Mouse (Mus musculus) midbrain, embryonic 15.5 days (tissue): ENCODE data around the gene Ifi204. TPM values are rescaled to one million over a fixed set of nuclear protein-coding genes. Genes with fewer than 3 reads are reported as not detected.
"Not testable (repeated sequence)": the region's sequence is repeated elsewhere in the genome, so short reads cannot be mapped to it uniquely, and the experiment has no call there.

Experiments used
- ATAC-seq: fragments of 200-750 bp; cut with Nextera tagmentation; replicated peaks from 2 replicates; pipeline ENCODE4 v1.8.0; 2017; ENCODE audit warnings: moderate TSS enrichment
- H3K27ac ChIP-seq: fragments of 300-500 bp; sonication (generic); 2 replicates; pipeline ENCODE4 v1.5.1; 2015; ENCODE audit warnings: mild to moderate bottlenecking, inconsistent platforms
- H3K27me3 ChIP-seq: fragments of 300-500 bp; sonication (generic); replicated peaks from 2 replicates; pipeline ENCODE4 v1.6.1; 2015; ENCODE audit warnings: inconsistent platforms
- H3K36me3 ChIP-seq: fragments of 300-500 bp; sonication (generic); replicated peaks from 2 replicates; pipeline ENCODE4 v1.6.1; 2015; ENCODE audit warnings: inconsistent platforms
- H3K4me1 ChIP-seq: fragments of 300-500 bp; sonication (generic); 2 replicates; pipeline ENCODE4 v1.6.1; 2015; ENCODE audit warnings: inconsistent platforms
- H3K4me2 ChIP-seq: fragments of 300-500 bp; sonication (generic); 2 replicates; pipeline ENCODE4 v1.6.1; 2015; ENCODE audit warnings: inconsistent platforms, mild to moderate bottlenecking, moderate library complexity
- H3K4me3 ChIP-seq: fragments of 300-500 bp; sonication (generic); 2 replicates; pipeline ENCODE4 v1.5.1; 2015; ENCODE audit warnings: mild to moderate bottlenecking, inconsistent platforms
- H3K9ac ChIP-seq: fragments of 300-500 bp; sonication (generic); 2 replicates; pipeline ENCODE4 v1.6.1; 2015; ENCODE audit warnings: mild to moderate bottlenecking, inconsistent platforms
- H3K9me3 ChIP-seq: fragments of 300-500 bp; sonication (generic); 2 replicates; pipeline ENCODE4 v1.6.1; 2016; ENCODE audit warnings: inconsistent platforms
- WGBS: fragments of 180-500 bp; shearing (Covaris S2); methylation state at CpG from one replicate; pipeline ENCODE4 v1.1.7; 2015; ENCODE audit warnings: mixed read lengths; 5-methylcytosine and 5-hydroxymethylcytosine counted together
- polyA plus RNA-seq: library from polyadenylated mRNA; unstranded; fragments of >200 nt; fragmentation: Nextera tagmentation; extraction: Ambion mirVana; gene quantifications from 2 replicates; pipeline ENCODE4 v1.2.1, GENCODE M21; 2015

The Ifi204 gene
- 0.90 and 1.1 TPM in 2 replicates for polyA plus RNA-seq

DNA sequence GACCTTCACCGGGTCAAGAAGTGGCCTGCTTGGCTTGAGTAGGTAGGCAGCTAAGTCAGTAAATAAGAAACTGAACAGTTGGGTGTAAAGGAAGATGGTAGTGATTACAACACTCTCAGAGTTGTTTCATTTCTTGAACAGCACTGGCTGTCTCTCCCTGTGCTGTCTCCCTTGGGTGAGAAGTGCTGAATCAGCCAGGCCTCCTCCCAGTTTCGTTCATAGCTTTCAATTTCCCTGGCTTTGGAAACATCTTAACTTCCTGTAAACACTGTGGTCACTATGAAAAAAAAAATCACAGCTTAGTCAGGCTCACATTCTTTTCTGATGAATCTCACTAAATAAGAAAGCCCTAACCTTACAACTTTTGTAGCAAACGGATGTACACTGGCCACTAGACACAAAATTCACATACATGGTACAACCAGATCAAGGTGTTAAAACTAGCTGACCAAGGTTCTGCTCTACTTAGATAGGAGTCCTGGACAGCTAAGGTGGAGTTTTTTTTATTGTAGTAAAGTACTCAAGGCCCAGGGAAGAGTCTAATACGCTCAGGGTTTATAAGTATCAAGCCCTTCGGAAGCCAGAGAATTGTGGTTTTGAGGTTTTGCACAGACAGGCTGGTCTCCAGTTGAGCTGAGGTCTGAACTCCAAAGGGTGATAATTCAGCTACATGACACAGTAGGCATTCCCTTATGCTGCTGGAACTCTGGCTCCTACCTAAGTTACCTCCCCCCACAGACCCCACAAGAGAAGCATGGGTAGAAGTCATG, at the start of gene Ifi204:
TSS of gene Ifi204 (minus strand) at position 96 of the 770 bp plus-strand sequence.
- WGBS: 86% methylated on average over 5 of the region's 5 CpGs
- H3K27ac ChIP-seq, H3K4me3 ChIP-seq, H3K4me1 ChIP-seq, ATAC-seq, H3K4me2 ChIP-seq, H3K27me3 ChIP-seq, H3K9me3 ChIP-seq, H3K36me3 ChIP-seq, H3K9ac ChIP-seq: not testable (repeated sequence)

DNA sequence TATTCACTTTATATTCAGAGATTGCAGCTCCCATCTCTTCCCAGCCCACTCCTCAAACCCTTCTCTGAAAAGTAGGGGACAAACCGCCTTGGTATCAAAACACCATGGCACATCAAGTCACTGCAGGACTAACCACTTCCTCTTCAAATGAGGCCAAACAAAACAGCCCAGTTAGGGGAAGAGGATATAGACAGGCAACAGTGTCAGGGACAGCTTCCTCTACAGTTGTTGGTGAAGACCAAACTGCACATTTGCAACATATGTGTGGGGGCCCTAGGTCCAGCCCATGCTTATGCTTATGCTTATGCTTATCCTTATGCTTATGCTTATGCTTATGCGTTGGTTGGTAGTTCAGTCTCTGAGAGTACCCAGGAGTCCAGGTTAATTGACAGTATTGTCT, 42.6 kb upstream of the Ifi204 start:
- not testable (repeated sequence) for H3K9me3 ChIP-seq, H3K4me2 ChIP-seq, H3K27me3 ChIP-seq, H3K9ac ChIP-seq, H3K4me3 ChIP-seq, H3K36me3 ChIP-seq, H3K27ac ChIP-seq, ATAC-seq, H3K4me1 ChIP-seq
- 93% methylated on average over 2 of the region's 2 CpGs for WGBS

DNA sequence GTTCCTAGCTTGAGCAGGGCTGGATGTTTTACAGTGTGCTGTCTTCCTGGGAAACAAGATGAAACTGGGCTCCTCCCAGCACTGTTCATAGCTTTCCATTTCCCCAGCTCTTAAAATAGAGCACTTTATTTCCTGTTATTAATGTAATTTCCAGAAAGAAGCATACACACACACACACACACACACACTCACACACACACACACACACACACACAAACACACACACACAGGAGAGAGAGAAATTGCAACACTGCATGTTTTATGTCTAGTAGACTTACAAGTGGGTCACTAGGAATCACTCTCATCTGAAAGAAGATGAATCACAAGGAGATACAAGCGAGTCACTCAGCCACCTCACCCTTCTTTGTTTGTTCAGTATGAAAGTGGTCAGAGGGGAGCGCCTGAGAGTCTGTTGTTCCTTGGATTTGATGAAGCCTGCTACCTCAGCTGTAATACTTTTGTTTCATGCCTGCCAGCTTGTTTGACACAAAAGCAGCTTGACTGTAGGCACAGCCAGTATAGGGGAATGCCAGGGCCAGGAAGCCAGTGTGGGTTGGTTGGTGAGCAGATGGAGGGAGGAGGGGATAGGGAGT, 36.0 kb upstream of the Ifi204 start:
- H3K27ac ChIP-seq, H3K36me3 ChIP-seq, ATAC-seq, H3K4me2 ChIP-seq, H3K27me3 ChIP-seq, H3K9me3 ChIP-seq, H3K4me3 ChIP-seq, H3K9ac ChIP-seq, H3K4me1 ChIP-seq: not testable (repeated sequence)
- WGBS: 53% methylated on average over 2 of the region's 2 CpGs

DNA sequence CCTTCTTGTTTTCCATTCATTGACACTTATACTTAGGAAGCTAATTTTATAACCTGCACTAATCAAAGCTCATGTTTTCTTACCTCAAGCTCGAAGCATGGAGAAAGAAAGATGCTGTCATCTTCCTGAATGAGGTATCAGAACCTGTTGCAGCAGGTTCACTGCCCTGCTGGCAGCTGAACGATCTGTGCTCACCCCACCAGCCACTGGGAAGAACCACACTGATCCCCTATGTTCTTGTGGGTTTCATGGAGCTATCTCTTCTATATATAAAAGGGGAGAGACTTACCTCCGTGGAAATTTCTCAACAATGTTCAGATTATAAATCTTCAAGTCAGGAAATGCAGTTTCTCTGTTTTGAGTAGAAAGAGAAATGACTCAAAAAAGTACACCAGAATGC, 35.5 kb upstream of the Ifi204 start:
- H3K4me3 ChIP-seq, H3K9me3 ChIP-seq, H3K27ac ChIP-seq, H3K4me2 ChIP-seq, H3K36me3 ChIP-seq, H3K9ac ChIP-seq, ATAC-seq, H3K27me3 ChIP-seq, H3K4me1 ChIP-seq: not testable (repeated sequence)
- 81% methylated on average over 3 of the region's 3 CpGs for WGBS

DNA sequence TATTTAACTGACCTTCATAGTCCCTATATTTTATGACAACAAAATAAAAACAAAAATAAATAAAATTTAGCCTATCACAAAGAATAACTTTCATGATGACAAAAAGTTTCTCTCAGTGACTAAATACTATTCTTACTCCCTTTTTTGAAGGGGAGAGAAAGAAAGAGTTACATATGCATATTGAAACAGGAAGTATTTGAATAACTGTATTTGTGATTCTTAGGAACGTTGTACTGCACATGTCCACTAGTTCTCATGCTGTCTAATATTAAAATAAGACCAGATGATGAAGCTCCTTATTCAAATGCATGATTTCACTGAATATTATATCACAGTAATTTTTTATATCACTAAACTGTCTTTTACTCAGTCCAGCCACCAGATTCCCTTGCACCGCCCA, 35.0 kb upstream of the Ifi204 start:
- 90% methylated on average over 2 of the region's 2 CpGs for WGBS

DNA sequence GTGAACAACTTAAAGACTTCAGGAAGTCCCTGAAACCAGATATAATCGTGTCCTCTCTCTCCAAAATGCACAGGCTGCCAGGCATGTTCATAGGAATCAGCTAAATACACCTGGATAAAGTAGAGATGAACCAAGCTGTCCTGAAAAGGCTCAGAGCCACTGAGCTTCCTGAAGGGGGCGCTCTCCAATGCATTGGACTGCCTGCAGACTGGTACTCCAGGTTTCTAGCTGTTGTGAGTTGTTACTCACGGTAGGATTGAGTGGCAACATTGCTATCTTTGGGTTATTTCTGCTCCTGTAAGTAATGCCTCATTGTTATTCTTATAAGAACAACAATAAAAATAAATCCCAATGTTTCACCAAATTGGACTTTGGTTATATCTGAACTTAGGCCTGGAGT, 6.7 kb upstream of the Ifi204 start:
- 52% methylated on average over 3 of the region's 3 CpGs for WGBS

More for the DNA sequence above, 35.0 kb upstream of the Ifi204 start:
- not testable (repeated sequence) for H3K9me3 ChIP-seq, H3K9ac ChIP-seq, ATAC-seq, H3K4me3 ChIP-seq, H3K36me3 ChIP-seq, H3K4me2 ChIP-seq, H3K27ac ChIP-seq, H3K27me3 ChIP-seq, H3K4me1 ChIP-seq

DNA sequence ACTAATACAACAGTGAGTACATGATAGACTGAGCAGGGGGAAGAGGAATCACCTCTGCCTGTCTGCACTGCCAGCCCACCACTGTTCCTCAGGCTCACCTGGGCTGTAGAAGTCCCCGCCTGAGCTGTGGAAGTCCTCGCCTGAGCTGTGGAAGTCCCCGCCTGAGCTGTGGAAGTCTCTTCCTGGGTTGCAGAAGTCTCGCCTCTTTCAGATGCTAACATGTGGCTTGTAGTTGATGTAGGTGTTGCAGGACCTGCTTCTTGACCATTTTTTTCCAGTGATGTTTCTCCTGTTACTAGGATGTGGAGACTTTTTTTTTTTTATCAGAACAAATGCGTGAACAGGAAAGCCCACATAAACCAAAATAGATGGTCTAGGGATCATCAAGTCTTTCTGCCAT, 6.7 kb downstream of the Ifi204 start:
- H3K36me3 ChIP-seq, H3K9ac ChIP-seq, ATAC-seq, H3K4me2 ChIP-seq, H3K27me3 ChIP-seq, H3K4me3 ChIP-seq, H3K9me3 ChIP-seq, H3K4me1 ChIP-seq, H3K27ac ChIP-seq: not testable (repeated sequence)
- WGBS: 87% methylated on average over 5 of the region's 5 CpGs

More for the DNA sequence above, 6.7 kb upstream of the Ifi204 start:
- H3K36me3 ChIP-seq, H3K27me3 ChIP-seq, H3K27ac ChIP-seq, H3K9me3 ChIP-seq, H3K4me1 ChIP-seq, H3K4me2 ChIP-seq, H3K4me3 ChIP-seq, ATAC-seq, H3K9ac ChIP-seq: not testable (repeated sequence)

DNA sequence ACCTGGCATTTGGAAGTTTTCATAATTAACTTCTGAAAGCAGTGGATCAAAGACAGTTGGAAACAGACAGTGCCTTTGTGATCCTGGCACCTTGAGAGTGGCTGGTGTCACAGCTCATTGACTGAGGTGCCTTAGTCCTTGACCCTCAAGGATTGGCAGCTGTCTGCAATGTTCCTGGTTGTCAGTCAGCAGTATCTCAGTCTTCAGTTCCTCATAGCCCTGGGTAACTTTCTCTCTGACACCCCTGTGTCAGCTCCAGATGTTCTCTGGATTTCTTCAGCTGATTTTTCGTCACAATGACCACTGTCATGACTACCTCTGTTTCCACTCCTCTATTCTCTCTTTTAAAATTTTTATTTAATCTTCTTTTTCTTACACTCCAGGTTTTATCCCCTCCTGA, 24.5 kb downstream of the Ifi204 start:
- H3K9me3 ChIP-seq: no peaks in the 10 kb centered on the region
- H3K27ac ChIP-seq: no peak overlapping the region
- no peak for ATAC-seq
- H3K4me3 ChIP-seq: no peak overlapping the region
- no peaks in the 10 kb centered on the region for H3K27me3 ChIP-seq
- no peaks in the 10 kb centered on the region for H3K4me1 ChIP-seq
- no peak overlapping the region for H3K4me2 ChIP-seq
- H3K9ac ChIP-seq: no peak overlapping the region
- no peaks in the 10 kb centered on the region for H3K36me3 ChIP-seq
- 92% methylated on average over 1 of the region's 1 CpGs for WGBS

DNA sequence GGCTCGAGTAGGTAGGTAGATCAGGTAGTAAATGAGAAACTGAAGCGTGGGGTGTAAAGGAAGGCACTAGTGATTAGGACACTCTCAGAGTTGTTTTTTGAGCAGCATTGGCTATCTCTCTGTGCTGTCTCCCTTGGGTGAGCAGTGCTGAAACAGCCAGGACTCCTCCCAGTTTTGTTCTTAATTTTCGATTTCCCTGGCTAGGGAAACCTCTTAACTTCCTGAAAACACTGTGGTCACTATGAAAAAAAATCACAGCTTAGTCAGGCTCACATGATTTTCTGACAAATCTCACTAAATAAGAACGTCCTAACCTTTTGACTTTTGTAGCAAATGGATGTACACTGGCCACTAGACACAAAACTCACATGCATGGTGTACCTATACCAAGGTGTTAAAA, 25.1 kb downstream of the Ifi204 start, which contains the start of gene Ifi207:
TSS of gene Ifi207 (minus strand) at position 92 of the 400 bp plus-strand sequence.
- no peaks in the 10 kb centered on the region for H3K4me1 ChIP-seq
- no peak within 1 kb of the TSS for H3K4me2 ChIP-seq
- H3K27me3 ChIP-seq: no peaks in the 10 kb centered on the region
- H3K4me3 ChIP-seq: no peak within 1 kb of the TSS
- ATAC-seq: no peak
- 82% methylated on average over 4 of the region's 4 CpGs for WGBS
- no peaks in the 10 kb centered on the region for H3K36me3 ChIP-seq
- H3K9ac ChIP-seq: no peak within 1 kb of the TSS
- H3K27ac ChIP-seq: no peak within 1 kb of the TSS
- H3K9me3 ChIP-seq: no peaks in the 10 kb centered on the region

DNA sequence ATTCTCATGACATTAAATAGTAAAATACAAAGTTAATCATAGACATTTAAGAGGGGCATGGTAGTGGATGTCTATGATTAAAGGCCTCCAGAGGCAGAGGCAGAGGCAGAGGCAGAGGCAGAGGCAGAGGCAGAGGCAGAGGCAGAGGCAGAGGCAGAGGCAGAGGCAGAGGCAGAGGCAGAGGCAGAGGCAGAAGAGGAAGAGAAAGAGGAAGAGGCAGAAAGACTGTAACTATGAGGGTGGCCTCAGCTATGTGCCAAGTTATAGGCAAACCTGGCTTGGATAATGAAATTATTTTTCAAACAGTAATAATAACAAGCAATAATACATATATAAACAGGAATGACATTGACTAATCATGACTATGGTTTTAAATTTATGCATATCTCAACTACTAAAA, 26.2 kb downstream of the Ifi204 start:
- Histone ChIP-seq H3K4me1 (no peaks in the 10 kb centered on the region), H3K4me3 (no peak overlapping the region), H3K4me2 (no peak overlapping the region), H3K9ac (no peak overlapping the region), H3K27ac (no peak overlapping the region), H3K36me3 (no peaks in the 10 kb centered on the region), H3K27me3 (no peaks in the 10 kb centered on the region), H3K9me3 (no peaks in the 10 kb centered on the region)
- ATAC-seq: no peak

DNA sequence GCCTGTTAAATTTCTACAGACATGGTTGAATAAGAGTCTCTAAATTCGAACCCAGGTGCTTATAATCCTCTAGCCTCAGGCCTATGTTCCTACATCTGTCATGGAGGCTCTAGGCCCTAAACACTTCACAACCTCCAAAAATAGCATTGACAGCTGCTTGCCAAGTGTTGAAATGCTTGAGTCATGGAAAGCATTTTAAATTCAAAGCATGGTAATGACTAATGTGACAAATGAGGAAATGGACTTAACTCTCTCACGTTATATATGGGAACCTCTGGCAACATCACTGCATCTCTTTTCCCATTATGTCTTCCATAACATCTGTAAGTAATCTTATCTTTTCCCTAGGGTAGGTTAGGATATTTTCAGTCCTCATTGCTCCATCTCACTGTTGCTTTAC, 29.8 kb downstream of the Ifi204 start:
- H3K4me3 ChIP-seq: no peak overlapping the region
- H3K4me2 ChIP-seq: no peak overlapping the region
- H3K4me1 ChIP-seq: no peaks in the 10 kb centered on the region
- H3K9me3 ChIP-seq: no peaks in the 10 kb centered on the region
- 77% methylated on average over 2 of the region's 2 CpGs for WGBS
- H3K36me3 ChIP-seq: no peaks in the 10 kb centered on the region
- no peaks in the 10 kb centered on the region for H3K27me3 ChIP-seq
- no peak overlapping the region for H3K9ac ChIP-seq
- ATAC-seq: no peak
- no peak overlapping the region for H3K27ac ChIP-seq

DNA sequence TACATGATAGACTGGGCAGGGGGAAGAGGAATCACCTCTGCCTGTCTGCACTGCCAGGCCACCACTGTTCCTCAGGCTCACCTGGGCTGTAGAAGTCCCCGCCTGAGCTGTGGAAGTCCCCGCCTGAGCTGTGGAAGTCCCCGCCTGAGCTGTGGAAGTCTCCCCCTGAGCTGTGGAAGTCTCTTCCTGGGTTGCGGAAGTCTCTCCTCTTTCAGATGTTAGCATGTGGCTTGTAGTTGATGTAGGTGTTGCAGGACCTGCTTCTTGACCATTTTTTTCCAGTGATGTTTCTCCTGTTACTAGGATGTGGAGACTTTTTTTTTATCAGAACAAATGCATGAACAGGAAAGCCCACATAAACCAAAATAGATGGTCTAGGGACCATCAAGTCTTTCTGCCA, 31.7 kb downstream of the Ifi204 start:
- H3K9me3 ChIP-seq, H3K4me3 ChIP-seq, H3K9ac ChIP-seq, H3K36me3 ChIP-seq, H3K27ac ChIP-seq, ATAC-seq, H3K4me1 ChIP-seq, H3K27me3 ChIP-seq, H3K4me2 ChIP-seq: not testable (repeated sequence)
- WGBS: 93% methylated on average over 4 of the region's 4 CpGs

DNA sequence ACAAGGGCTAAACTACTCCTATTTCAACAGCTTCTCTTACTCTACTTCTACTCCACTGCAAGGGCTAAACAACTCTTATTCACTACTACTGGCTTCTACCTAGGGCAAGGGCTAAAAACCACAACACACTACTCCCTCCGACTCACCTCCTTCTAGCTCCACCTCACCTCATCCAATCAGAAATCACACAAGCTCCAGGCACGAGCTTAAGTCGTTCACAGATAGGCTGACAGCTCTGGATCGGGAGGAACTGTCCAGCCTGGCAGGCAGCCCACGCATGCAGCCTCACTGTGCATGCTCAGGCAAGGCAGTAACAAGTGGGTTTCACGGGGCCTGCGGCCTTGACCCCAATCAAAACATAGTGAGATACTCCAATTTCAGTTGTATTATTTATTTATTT, 33.5 kb downstream of the Ifi204 start:
- Histone ChIP-seq H3K9ac (no peak overlapping the region), H3K4me3 (no peak overlapping the region), H3K36me3 (no peaks in the 10 kb centered on the region), H3K27me3 (no peaks in the 10 kb centered on the region), H3K4me2 (no peak overlapping the region), H3K27ac (no peak overlapping the region), H3K4me1 (no peaks in the 10 kb centered on the region), H3K9me3 (no peaks in the 10 kb centered on the region)
- 46% methylated on average over 7 of the region's 7 CpGs for WGBS
- ATAC-seq: no peak
